Mouse (Mus musculus) liver, embryonic 14.5 days (tissue): ENCODE data around the gene Slc15a3. TPM values are rescaled to one million over a fixed set of nuclear protein-coding genes. Genes with fewer than 3 reads are reported as not detected.
A peak's percentile ranks its signal among the peaks of the same experiment; 100 is the strongest.

Experiments used
- ATAC-seq: fragments of 200-750 bp; cut with Nextera tagmentation; 2 replicates; pipeline ENCODE4 v1.8.0; 2017; ENCODE audit warnings: moderate number of reproducible peaks, mild to moderate bottlenecking, moderate library complexity; ENCODE audit not compliant: insufficient read depth
- DNase-seq, 3 experiments: peaks; one replicate each; pipeline ENCODE4 v3.0.0-alpha.2; 2012 to 2013; ENCODE audit warnings: low read depth in 3 of 3, low spot score in 3 of 3
- H3K27ac ChIP-seq: fragments of 300-500 bp; sonication (generic); 2 replicates; pipeline ENCODE4 v1.5.1; 2014; ENCODE audit warnings: moderate library complexity, mild to moderate bottlenecking, control low read depth, inconsistent platforms
- H3K27me3 ChIP-seq: fragments of 300-500 bp; sonication (generic); 2 replicates; pipeline ENCODE4 v1.6.1; 2014; ENCODE audit warnings: mild to moderate bottlenecking, low read length, moderate library complexity; ENCODE audit not compliant: control insufficient read depth, insufficient read depth
- H3K36me3 ChIP-seq: fragments of 300-500 bp; sonication (generic); replicated peaks from 2 replicates; pipeline ENCODE4 v1.6.1; 2014; ENCODE audit warnings: low read depth; ENCODE audit not compliant: control insufficient read depth, insufficient read depth
- H3K4me1 ChIP-seq, 2 experiments: fragments of 200-500 bp in 1 of 2; fragments of 300-500 bp in 1 of 2; sonication (generic) in 1 of 2; replicated peaks; 2 replicates each; pipeline ENCODE4 v1.6.1; 2012 to 2014; ENCODE audit warnings: antibody characterized with exemption in 1 of 2, inconsistent platforms in 1 of 2, low read length in 1 of 2; ENCODE audit not compliant: control insufficient read depth in 2 of 2, insufficient read depth in 2 of 2
- H3K4me2 ChIP-seq: fragments of 300-500 bp; sonication (generic); 2 replicates; pipeline ENCODE4 v1.6.1; 2014; ENCODE audit warnings: low read depth, mild to moderate bottlenecking, control low read depth, moderate library complexity
- H3K4me3 ChIP-seq, 2 experiments: fragments of 200-500 bp in 1 of 2; fragments of 300-500 bp in 1 of 2; sonication (generic) in 1 of 2; 2 replicates each; pipeline ENCODE4 v1.5.1; 2012 to 2014; ENCODE audit warnings: low read depth in 2 of 2, low read length in 2 of 2, mild to moderate bottlenecking in 2 of 2, control low read depth in 1 of 2, inconsistent platforms in 1 of 2, moderate library complexity in 1 of 2; ENCODE audit not compliant: insufficient read depth in 1 of 2
- H3K9ac ChIP-seq: fragments of 300-500 bp; sonication (generic); replicated peaks from 2 replicates; pipeline ENCODE4 v1.6.1; 2014; ENCODE audit warnings: mild to moderate bottlenecking, control low read depth, moderate library complexity
- H3K9me3 ChIP-seq: fragments of 300-500 bp; sonication (generic); 2 replicates; pipeline ENCODE4 v1.6.1; 2016; ENCODE audit warnings: low read length, mixed read lengths; ENCODE audit not compliant: control insufficient read depth
- CTCF ChIP-seq: IDR thresholded peaks from 2 replicates; pipeline ENCODE4 v1.5.1; 2016; ENCODE audit warnings: antibody characterized with exemption, low read depth, control low read depth
- EP300 ChIP-seq: IDR thresholded peaks from 2 replicates; pipeline ENCODE4 v1.6.1; 2016; ENCODE audit warnings: antibody characterized with exemption, low read depth
- WGBS: fragments of 180-500 bp; shearing (Covaris S2); extraction: QIAGEN DNeasy Blood & Tissue Kit; methylation state at CpG from one replicate; pipeline ENCODE4 v1.1.7; 2014; ENCODE audit not compliant: insufficient replicate concordance; 5-methylcytosine and 5-hydroxymethylcytosine counted together
- polyA plus RNA-seq, 2 experiments: library from polyadenylated mRNA; depleted of rRNA in 1 of 2; stranded (reverse) in 1 of 2; unstranded in 1 of 2; fragments of >200 nt; fragmentation: Nextera tagmentation in 1 of 2; extraction: Ambion mirVana in 1 of 2; gene quantifications; 2 replicates each; pipeline versions ENCODE4 v1.2.1 to v1.2.3; 2012 to 2014

Gene Slc15a3
- polyA plus RNA-seq, 2 experiments = 1.4 to 3.7 TPM

DNA sequence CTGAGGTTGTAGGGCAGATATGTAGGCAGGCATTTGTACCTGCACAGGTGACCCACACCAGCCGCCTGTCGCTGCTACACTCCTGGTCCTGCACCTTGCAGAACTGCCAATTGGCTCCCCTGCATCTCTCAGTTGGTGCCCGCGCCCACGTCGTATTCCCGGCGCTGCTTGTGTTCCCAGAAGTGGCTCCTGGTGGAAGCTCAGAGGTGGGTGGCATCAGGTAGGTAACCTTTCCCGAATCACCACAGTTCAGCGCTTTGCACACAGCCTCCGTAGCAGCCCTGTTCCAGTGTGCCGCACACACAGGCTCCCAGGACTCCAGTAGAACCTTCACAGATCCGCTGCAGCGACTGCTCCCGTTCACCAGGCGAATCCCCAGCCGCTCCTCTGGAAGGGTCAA, 40.4 kb upstream of the Slc15a3 start:
- no peak overlapping the region for H3K9ac ChIP-seq
- no peak overlapping the region for H3K27ac ChIP-seq
- H3K4me2 ChIP-seq = no peak overlapping the region
- WGBS = 75% methylated on average over 17 of the region's 17 CpGs
- TF ChIP-seq CTCF (no peak), EP300 (no peak)
- no peak for ATAC-seq
- DNase-seq = no peak
- no peaks in the 10 kb centered on the region for H3K9me3 ChIP-seq
- no peaks in the 10 kb centered on the region for H3K36me3 ChIP-seq
- no peak overlapping the region for H3K4me3 ChIP-seq
- H3K27me3 ChIP-seq = no peaks in the 10 kb centered on the region
- H3K4me1 ChIP-seq = no peaks in the 10 kb centered on the region

DNA sequence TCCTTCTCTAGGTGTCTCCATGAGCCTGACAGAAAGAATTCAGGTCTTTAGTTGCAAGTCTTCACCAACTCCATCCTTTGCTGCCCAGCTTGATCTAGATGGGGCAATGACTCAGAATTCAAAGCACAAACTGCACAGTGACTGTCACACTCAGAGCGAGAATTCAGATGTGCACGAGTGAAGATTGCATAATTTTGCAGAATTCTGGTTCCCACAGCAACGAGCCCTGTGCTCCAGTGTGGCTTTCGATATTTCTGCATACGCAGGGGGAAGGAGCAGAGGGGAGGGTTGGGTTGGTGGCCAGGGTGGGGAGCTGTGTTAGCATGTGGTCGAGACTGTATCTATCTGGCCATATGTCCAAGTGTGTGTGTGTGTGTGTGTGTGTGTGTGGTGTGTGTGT, 38.5 kb upstream of the Slc15a3 start:
- peak in 1 of 3 experiments; percentile 3 for DNase-seq
- 21% methylated on average over 6 of the region's 6 CpGs for WGBS
- H3K4me3 ChIP-seq = no peak overlapping the region

DNA sequence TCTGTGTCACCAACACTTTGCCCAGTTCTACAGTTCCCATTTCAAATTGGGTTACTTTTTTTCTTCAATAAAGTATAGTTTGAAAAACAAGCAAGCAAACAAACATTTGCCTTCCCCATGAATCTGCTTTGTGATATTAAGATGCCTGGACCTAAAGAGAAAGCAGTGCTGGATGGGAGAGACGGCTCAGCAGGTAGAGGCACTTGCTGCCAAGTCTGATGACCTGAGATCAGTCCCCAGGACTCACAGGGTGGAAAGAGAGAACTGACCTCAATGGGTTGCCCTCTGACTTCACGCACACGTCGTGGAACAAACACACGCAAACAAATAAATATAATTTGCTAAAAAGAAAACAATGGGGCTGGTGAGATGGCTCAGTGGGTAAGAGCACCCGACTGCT, 37.6 kb upstream of the Slc15a3 start:
- Histone ChIP-seq H3K27me3 (no peaks in the 10 kb centered on the region), H3K4me2 (no peak overlapping the region), H3K27ac (no peak overlapping the region), H3K9me3 (no peaks in the 10 kb centered on the region), H3K4me1 (no peaks in the 10 kb centered on the region), H3K9ac (no peak overlapping the region), H3K36me3 (no peaks in the 10 kb centered on the region), H3K4me3 (no peak overlapping the region)
- no peak for ATAC-seq
- whole genome bisulfite sequencing = 63% methylated on average over 6 of the region's 6 CpGs
- DNase-seq = no peak
- TF ChIP-seq EP300 (no peak), CTCF (no peak)

More for the DNA sequence above, 38.5 kb upstream of the Slc15a3 start:
- no peaks in the 10 kb centered on the region for H3K4me1 ChIP-seq
- H3K4me2 ChIP-seq = no peak overlapping the region
- H3K36me3 ChIP-seq = no peaks in the 10 kb centered on the region
- H3K27ac ChIP-seq = no peak overlapping the region
- no peak for TF ChIP-seq CTCF
- TF ChIP-seq EP300 = no peak
- no peaks in the 10 kb centered on the region for H3K9me3 ChIP-seq
- no peak for ATAC-seq
- H3K9ac ChIP-seq = no peak overlapping the region
- H3K27me3 ChIP-seq = no peaks in the 10 kb centered on the region

DNA sequence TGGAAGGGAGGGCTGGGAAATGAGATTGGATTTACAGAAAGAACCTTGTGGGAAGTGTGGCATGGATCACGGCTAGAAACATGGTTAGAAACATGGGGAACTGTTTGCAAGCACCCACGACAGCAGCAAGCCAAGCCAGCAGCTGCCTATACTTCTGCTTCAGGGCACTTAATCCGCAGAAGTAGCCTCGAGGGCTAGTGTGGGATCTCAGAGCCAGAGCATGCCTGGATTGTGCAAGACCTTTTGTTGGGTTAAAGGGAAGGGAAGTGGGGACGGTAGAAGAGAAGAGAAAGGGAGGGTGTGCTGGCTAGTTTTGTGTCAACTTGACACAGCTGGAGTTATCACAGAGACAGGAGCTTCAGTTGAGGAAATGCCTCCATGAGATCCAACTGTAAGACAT, 35.8 kb upstream of the Slc15a3 start:
- H3K4me1 ChIP-seq = no peaks in the 10 kb centered on the region
- TF ChIP-seq CTCF (no peak), EP300 (no peak)
- H3K4me2 ChIP-seq = no peak overlapping the region
- 29% methylated on average over 5 of the region's 5 CpGs for WGBS
- H3K9ac ChIP-seq = no peak overlapping the region
- DNase-seq (no peak), ATAC-seq (no peak)
- H3K27me3 ChIP-seq = no peaks in the 10 kb centered on the region
- H3K4me3 ChIP-seq = no peak overlapping the region
- H3K27ac ChIP-seq = no peak overlapping the region
- H3K36me3 ChIP-seq = no peaks in the 10 kb centered on the region
- no peaks in the 10 kb centered on the region for H3K9me3 ChIP-seq

DNA sequence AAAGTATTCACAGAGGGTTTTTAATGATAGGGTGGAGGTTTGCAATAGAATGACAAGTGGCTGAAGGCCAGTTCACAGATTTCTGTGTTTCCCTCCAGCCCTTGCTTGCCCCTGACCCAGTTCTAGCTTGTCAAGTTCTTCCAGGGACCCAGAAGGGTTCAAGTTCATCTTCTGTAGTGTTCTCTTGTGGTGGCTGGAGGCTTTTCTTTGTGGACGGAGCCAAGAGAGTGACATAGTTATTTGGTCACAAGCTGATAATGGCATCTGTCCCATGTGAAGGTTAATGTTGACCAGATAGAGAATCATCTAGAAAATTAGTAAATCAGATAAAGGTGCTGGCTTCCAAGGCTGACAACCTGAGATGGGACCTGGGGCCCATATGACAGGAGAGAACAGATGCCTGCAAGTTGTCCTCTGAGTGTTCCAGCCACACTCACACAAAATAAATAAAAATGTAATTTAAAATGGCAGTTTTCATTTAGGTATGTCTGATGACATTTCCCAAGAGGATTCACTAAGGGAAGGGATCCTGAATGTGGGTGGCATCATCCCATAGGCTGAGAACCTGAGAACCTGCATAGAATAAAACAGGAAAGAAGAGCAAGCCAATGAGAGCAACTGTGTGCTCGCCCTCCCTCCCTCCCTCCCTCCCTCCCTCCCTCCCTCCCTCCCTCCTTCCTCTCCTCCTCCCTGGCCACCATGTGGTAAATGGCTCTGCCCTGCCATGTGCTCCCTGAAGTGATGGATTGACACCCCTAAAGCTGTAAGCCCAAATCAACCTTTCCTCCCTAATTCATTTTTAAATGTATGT, 34.5 kb upstream of the Slc15a3 start:
- H3K4me2 ChIP-seq = no peak overlapping the region
- no peaks in the 10 kb centered on the region for H3K4me1 ChIP-seq
- WGBS = 59% methylated on average over 1 of the region's 2 CpGs
- H3K27me3 ChIP-seq = no peaks in the 10 kb centered on the region
- no peak overlapping the region for H3K27ac ChIP-seq
- H3K9ac ChIP-seq = no peak overlapping the region
- TF ChIP-seq CTCF (no peak), EP300 (no peak)
- ATAC-seq (no peak), DNase-seq (no peak)
- H3K4me3 ChIP-seq = no peak overlapping the region
- H3K36me3 ChIP-seq = no peaks in the 10 kb centered on the region
- H3K9me3 ChIP-seq = no peaks in the 10 kb centered on the region
